Mouse (Mus musculus) lung, postnatal 0 days (tissue): ENCODE data around the gene Slc33a1. TPM values are rescaled to one million over a fixed set of nuclear protein-coding genes. Genes with fewer than 3 reads are reported as not detected.
A peak's percentile ranks its signal among the peaks of the same experiment; 100 is the strongest.

ENCODE experiments used
- ATAC-seq: fragments of 200-750 bp; cut with Nextera tagmentation; 2 replicates; pipeline ENCODE4 v1.8.0; 2017; ENCODE audit warnings: moderate library complexity
- DNase-seq: peaks from one replicate; pipeline ENCODE4 v3.0.0-alpha.2; 2016; ENCODE audit warnings: low spot score
- H3K27ac ChIP-seq: fragments of 300-500 bp; sonication (generic); 2 replicates; pipeline ENCODE4 v1.5.1; 2014; ENCODE audit warnings: antibody characterized with exemption, mild to moderate bottlenecking, low read length, mixed read lengths
- H3K27me3 ChIP-seq: fragments of 300-500 bp; sonication (generic); replicated peaks from 2 replicates; pipeline ENCODE4 v1.6.1; 2014; ENCODE audit warnings: low read length, mixed read lengths; ENCODE audit not compliant: insufficient read depth
- H3K36me3 ChIP-seq: fragments of 300-500 bp; sonication (generic); 2 replicates; pipeline ENCODE4 v1.6.1; 2014; ENCODE audit warnings: low read length, mixed read lengths; ENCODE audit not compliant: insufficient read depth
- H3K4me1 ChIP-seq: fragments of 300-500 bp; sonication (generic); 2 replicates; pipeline ENCODE4 v1.6.1; 2014; ENCODE audit warnings: antibody characterized with exemption, low read depth, low read length, mixed read lengths; ENCODE audit not compliant: insufficient read depth
- H3K4me2 ChIP-seq: fragments of 300-500 bp; sonication (generic); replicated peaks from 2 replicates; pipeline ENCODE4 v1.6.1; 2014; ENCODE audit warnings: low read depth, mild to moderate bottlenecking, low read length, moderate library complexity, mixed read lengths
- H3K4me3 ChIP-seq: fragments of 300-500 bp; sonication (generic); 2 replicates; pipeline ENCODE4 v1.5.1; 2014; ENCODE audit warnings: low read depth, low read length
- H3K9ac ChIP-seq: fragments of 300-500 bp; sonication (generic); replicated peaks from 2 replicates; pipeline ENCODE4 v1.6.1; 2014; ENCODE audit warnings: low read depth, mild to moderate bottlenecking
- H3K9me3 ChIP-seq: fragments of 300-500 bp; sonication (generic); 2 replicates; pipeline ENCODE4 v1.6.1; 2016; ENCODE audit warnings: low read length, mixed read lengths
- CTCF ChIP-seq: IDR thresholded peaks from 2 replicates; pipeline ENCODE4 v1.5.1; 2016; ENCODE audit warnings: antibody characterized with exemption, mild to moderate bottlenecking
- EP300 ChIP-seq: IDR thresholded peaks from 2 replicates; pipeline ENCODE4 v1.6.1; 2016; ENCODE audit warnings: antibody characterized with exemption, mild to moderate bottlenecking, control low read depth
- WGBS: fragments of 180-500 bp; shearing (Covaris S2); extraction: QIAGEN DNeasy Blood & Tissue Kit; methylation state at CpG from one replicate; pipeline ENCODE4 v1.1.7; 2014; 5-methylcytosine and 5-hydroxymethylcytosine counted together
- polyA plus RNA-seq: library from polyadenylated mRNA; unstranded; fragments of >200 nt; fragmentation: Nextera tagmentation; extraction: Ambion mirVana; gene quantifications from 2 replicates; pipeline ENCODE4 v1.2.1, GENCODE M21; 2015

The Slc33a1 gene
- polyA plus RNA-seq, 1 experiment from 2014 or later: 16.2 TPM

GRCm38 (mm10) chr3:63899309-63899695, 65.3 kb downstream of the Slc33a1 start, which contains the start of gene Plch1:
Gene Plch1, minus strand, starts transcription at chr3:63899472.
- H3K4me2 ChIP-seq: peak within 1 kb of the TSS; percentile 98
- no peaks in the 10 kb centered on the region for H3K36me3 ChIP-seq
- ATAC-seq (peak; percentile 81), DNase-seq (peak; percentile 69)
- H3K9me3 ChIP-seq: no peaks in the 10 kb centered on the region
- H3K27ac ChIP-seq: peak within 1 kb of the TSS; percentile 20; the same call in 1 of the 2 replicates
- WGBS: under 1% methylated on average over 12 of the region's 12 CpGs
- peaks cover 4% of the 10 kb centered on the region; the same call in 1 of the 2 replicates for H3K4me1 ChIP-seq
- TF ChIP-seq EP300: no peak
- no peak for TF ChIP-seq CTCF
- no peaks in the 10 kb centered on the region for H3K27me3 ChIP-seq
- no peak within 1 kb of the TSS; the same call in 1 of the 2 replicates for H3K9ac ChIP-seq
- H3K4me3 ChIP-seq: peak within 1 kb of the TSS; percentile 55

GRCm38 (mm10) chr3:63898581-63899308, 65.8 kb downstream of the Slc33a1 start:
- ATAC-seq (peak; percentile 89), DNase-seq (peak; percentile 84)
- H3K36me3 ChIP-seq: no peaks in the 10 kb centered on the region
- H3K27me3 ChIP-seq: no peaks in the 10 kb centered on the region
- H3K4me3 ChIP-seq: peak overlapping the region; percentile 55
- H3K4me2 ChIP-seq: peak overlapping the region; percentile 98
- 0% methylated on average over 41 of the region's 41 CpGs for WGBS
- H3K9ac ChIP-seq: no peak overlapping the region; the same call in 1 of the 2 replicates
- peak overlapping the region; percentile 20; the same call in 1 of the 2 replicates for H3K27ac ChIP-seq
- H3K9me3 ChIP-seq: no peaks in the 10 kb centered on the region
- TF ChIP-seq EP300 (no peak), CTCF (no peak)
- H3K4me1 ChIP-seq: peaks cover 4% of the 10 kb centered on the region; the same call in 1 of the 2 replicates

- DNase-seq (no peak), ATAC-seq (no peak)
- H3K27me3 ChIP-seq: no peaks in the 10 kb centered on the region
- no peak overlapping the region for H3K4me3 ChIP-seq
- no peak overlapping the region for H3K9ac ChIP-seq
- WGBS: 31% methylated on average over 1 of the region's 1 CpGs
- TF ChIP-seq EP300 (no peak), CTCF (no peak)
- H3K4me2 ChIP-seq: no peak overlapping the region
- H3K9me3 ChIP-seq: no peaks in the 10 kb centered on the region
- peaks cover 4% of the 10 kb centered on the region; the same call in 1 of the 2 replicates for H3K4me1 ChIP-seq
- no peak overlapping the region for H3K27ac ChIP-seq
- H3K36me3 ChIP-seq: no peaks in the 10 kb centered on the region
Measured at GRCm38 (mm10) chr3:63897177-63897576, 67.4 kb downstream of the Slc33a1 start.

GRCm38 (mm10) chr3:63896303-63896702, 68.3 kb downstream of the Slc33a1 start:
- Histone ChIP-seq H3K4me3 (no peak overlapping the region), H3K4me2 (no peak overlapping the region), H3K27me3 (no peaks in the 10 kb centered on the region), H3K4me1 (peaks cover 4% of the 10 kb centered on the region; the same call in 1 of the 2 replicates), H3K9me3 (no peaks in the 10 kb centered on the region), H3K9ac (no peak overlapping the region), H3K27ac (no peak overlapping the region), H3K36me3 (no peaks in the 10 kb centered on the region)
- DNase-seq (peak; percentile 18), ATAC-seq (no peak)
- 81% methylated on average over 4 of the region's 4 CpGs for WGBS
- no peak for TF ChIP-seq CTCF
- TF ChIP-seq EP300: no peak

- Histone ChIP-seq H3K4me2 (no peak overlapping the region), H3K27ac (no peak overlapping the region), H3K9me3 (no peaks in the 10 kb centered on the region), H3K36me3 (no peaks in the 10 kb centered on the region), H3K9ac (no peak overlapping the region), H3K4me3 (no peak overlapping the region), H3K4me1 (peaks cover 4% of the 10 kb centered on the region; the same call in 1 of the 2 replicates), H3K27me3 (no peaks in the 10 kb centered on the region)
- ATAC-seq: no peak
- TF ChIP-seq CTCF (no peak), EP300 (no peak)
- DNase-seq: no peak
- WGBS: 62% methylated on average over 2 of the region's 2 CpGs
Measured at GRCm38 (mm10) chr3:63895786-63896185, 68.8 kb downstream of the Slc33a1 start.

- no peak overlapping the region for H3K27ac ChIP-seq
- peaks cover 4% of the 10 kb centered on the region; the same call in 1 of the 2 replicates for H3K4me1 ChIP-seq
- H3K4me2 ChIP-seq: peak overlapping the region; percentile 23; the same call in 1 of the 2 replicates
- no peaks in the 10 kb centered on the region for H3K36me3 ChIP-seq
- H3K27me3 ChIP-seq: no peaks in the 10 kb centered on the region
- no peaks in the 10 kb centered on the region for H3K9me3 ChIP-seq
- 35% methylated on average over 7 of the region's 7 CpGs for WGBS
- H3K4me3 ChIP-seq: no peak overlapping the region
- H3K9ac ChIP-seq: no peak overlapping the region
- ATAC-seq: peak; percentile 53
- DNase-seq: peak; percentile 70
- TF ChIP-seq EP300 (no peak), CTCF (no peak)
Measured at GRCm38 (mm10) chr3:63893677-63894076, 70.9 kb downstream of the Slc33a1 start.
